Mouse (Mus musculus) forebrain, embryonic 11.5 days (tissue): ENCODE measurements at regions not wholly inside any gene's neighbourhood (a gene's known extent, or its start where the extent isn't known, plus 50 kb on each side); places are given as distances from the start of the nearest gene placed in this dataset.

Source experiments
- ATAC-seq: fragments of 200-750 bp; cut with Nextera tagmentation; replicated peaks from 2 replicates; pipeline ENCODE4 v1.8.0; 2017; ENCODE audit warnings: moderate TSS enrichment; ENCODE audit not compliant: low FRiP score
- DNase-seq: peaks from one replicate; pipeline ENCODE4 v3.0.0-alpha.2; 2017; ENCODE audit warnings: low spot score
- H3K27ac ChIP-seq: fragments of 300-500 bp; sonication (generic); 2 replicates; pipeline ENCODE4 v1.5.1; 2014; ENCODE audit warnings: low read depth, low read length
- H3K27me3 ChIP-seq: fragments of 300-500 bp; sonication (generic); 2 replicates; pipeline ENCODE4 v1.6.1; 2014; ENCODE audit warnings: mild to moderate bottlenecking, low read length, mixed read lengths; ENCODE audit not compliant: control insufficient read depth, insufficient read depth
- H3K36me3 ChIP-seq: fragments of 300-500 bp; sonication (generic); 2 replicates; pipeline ENCODE4 v1.6.1; 2014; ENCODE audit warnings: mild to moderate bottlenecking, low read length, moderate library complexity, mixed read lengths; ENCODE audit not compliant: control insufficient read depth, insufficient read depth
- H3K4me1 ChIP-seq: fragments of 300-500 bp; sonication (generic); replicated peaks from 2 replicates; pipeline ENCODE4 v1.6.1; 2014; ENCODE audit warnings: low read length, mixed read lengths; ENCODE audit not compliant: control insufficient read depth, insufficient read depth
- H3K4me2 ChIP-seq: fragments of 300-500 bp; sonication (generic); 2 replicates; pipeline ENCODE4 v1.6.1; 2014; ENCODE audit warnings: low read depth, mild to moderate bottlenecking, low read length, moderate library complexity, mixed read lengths; ENCODE audit not compliant: severe bottlenecking
- H3K4me3 ChIP-seq: fragments of 300-500 bp; sonication (generic); 2 replicates; pipeline ENCODE4 v1.5.1; 2014; ENCODE audit warnings: low read depth, low read length
- H3K9ac ChIP-seq: fragments of 300-500 bp; sonication (generic); 2 replicates; pipeline ENCODE4 v1.6.1; 2014; ENCODE audit warnings: low read length
- H3K9me3 ChIP-seq: fragments of 300-500 bp; sonication (generic); 2 replicates; pipeline ENCODE4 v1.6.1; 2016; ENCODE audit warnings: low read length, mixed read lengths; ENCODE audit not compliant: control insufficient read depth
- WGBS: fragments of 180-500 bp; shearing (Covaris S2); extraction: QIAGEN DNeasy Blood & Tissue Kit; methylation state at CpG from one replicate; pipeline ENCODE4 v1.1.7; 2014; 5-methylcytosine and 5-hydroxymethylcytosine counted together

- Histone ChIP-seq H3K27ac (no peak overlapping the region), H3K36me3 (no peaks in the 10 kb centered on the region), H3K4me3 (no peak overlapping the region), H3K9me3 (no peaks in the 10 kb centered on the region), H3K4me1 (no peaks in the 10 kb centered on the region), H3K4me2 (no peak overlapping the region), H3K9ac (no peak overlapping the region), H3K27me3 (no peaks in the 10 kb centered on the region)
- WGBS: 86% methylated on average over 6 of the region's 6 CpGs
- DNase-seq: no peak
- ATAC-seq: no peak
These were observed 135.7 kb upstream of the Arhgap5 start for GRCm38 (mm10) chr12:52368034-52368433.

GRCm38 (mm10) chr12:52368466-52368865 lies 135.3 kb upstream of the Arhgap5 start:
- H3K4me3 ChIP-seq: no peak overlapping the region
- H3K27me3 ChIP-seq: no peaks in the 10 kb centered on the region
- no peak overlapping the region for H3K4me2 ChIP-seq
- no peak overlapping the region for H3K27ac ChIP-seq
- H3K9me3 ChIP-seq: no peaks in the 10 kb centered on the region
- DNase-seq: no peak
- no peaks in the 10 kb centered on the region for H3K36me3 ChIP-seq
- no peaks in the 10 kb centered on the region for H3K4me1 ChIP-seq
- ATAC-seq: no peak
- H3K9ac ChIP-seq: no peak overlapping the region
- WGBS: 82% methylated on average over 4 of the region's 4 CpGs

DNA sequence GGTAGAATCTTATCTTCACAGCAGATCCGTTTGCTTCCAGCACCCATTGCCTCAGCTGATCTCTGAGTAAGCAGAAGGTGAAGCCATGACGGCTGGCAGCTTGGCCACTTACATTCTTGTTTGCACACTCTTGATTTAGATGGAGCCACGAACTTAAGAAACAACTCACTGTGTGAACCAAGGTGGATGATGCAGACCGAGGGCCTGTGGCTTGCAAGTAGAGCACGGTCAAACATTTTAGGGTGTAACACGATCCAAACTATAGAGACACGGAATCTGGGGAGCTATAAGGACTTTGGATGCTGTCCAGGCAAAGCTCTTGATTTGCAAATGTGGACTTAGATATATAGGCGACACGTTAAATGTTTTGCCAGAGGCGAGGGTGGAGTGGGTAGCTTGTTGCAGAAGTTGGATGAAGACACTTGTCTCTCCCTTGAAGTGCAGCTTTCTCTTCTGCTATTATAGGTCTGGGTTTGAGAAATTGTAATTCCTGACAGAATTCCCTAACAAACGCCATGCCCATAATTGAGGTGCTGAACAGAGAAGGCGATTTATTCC lies 133.5 kb upstream of the Arhgap5 start:
- Histone ChIP-seq H3K4me2 (no peak overlapping the region), H3K4me1 (no peaks in the 10 kb centered on the region), H3K9ac (no peak overlapping the region), H3K27me3 (no peaks in the 10 kb centered on the region), H3K4me3 (no peak overlapping the region), H3K36me3 (no peaks in the 10 kb centered on the region), H3K27ac (no peak overlapping the region), H3K9me3 (no peaks in the 10 kb centered on the region)
- DNase-seq (no peak), ATAC-seq (no peak)
- WGBS: 89% methylated on average over 12 of the region's 12 CpGs

DNA sequence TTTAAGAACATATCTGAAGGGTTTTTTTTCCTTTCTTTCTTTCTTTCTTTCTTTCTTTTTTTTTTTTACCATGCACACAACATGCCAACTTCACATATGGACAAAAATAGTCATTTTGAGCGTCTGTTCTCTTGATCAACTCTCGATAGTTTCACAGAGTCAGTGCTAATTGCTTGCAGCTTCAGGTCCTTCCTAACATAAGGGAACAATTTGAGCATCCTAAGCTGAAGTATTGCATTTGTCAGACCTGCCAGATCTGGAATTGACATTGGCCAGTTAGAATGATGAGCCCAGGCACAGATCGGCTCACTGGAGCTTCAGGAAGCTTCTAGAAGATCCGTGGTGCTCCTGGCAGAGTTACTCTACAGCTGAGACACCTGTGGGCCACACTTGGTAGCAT lies 128.7 kb upstream of the Arhgap5 start:
- Histone ChIP-seq H3K27me3 (no peaks in the 10 kb centered on the region), H3K9ac (no peak overlapping the region), H3K27ac (no peak overlapping the region), H3K4me3 (no peak overlapping the region), H3K9me3 (no peaks in the 10 kb centered on the region), H3K36me3 (no peaks in the 10 kb centered on the region), H3K4me1 (no peaks in the 10 kb centered on the region), H3K4me2 (no peak overlapping the region)
- 84% methylated on average over 4 of the region's 4 CpGs for WGBS
- DNase-seq (no peak), ATAC-seq (no peak)

DNA sequence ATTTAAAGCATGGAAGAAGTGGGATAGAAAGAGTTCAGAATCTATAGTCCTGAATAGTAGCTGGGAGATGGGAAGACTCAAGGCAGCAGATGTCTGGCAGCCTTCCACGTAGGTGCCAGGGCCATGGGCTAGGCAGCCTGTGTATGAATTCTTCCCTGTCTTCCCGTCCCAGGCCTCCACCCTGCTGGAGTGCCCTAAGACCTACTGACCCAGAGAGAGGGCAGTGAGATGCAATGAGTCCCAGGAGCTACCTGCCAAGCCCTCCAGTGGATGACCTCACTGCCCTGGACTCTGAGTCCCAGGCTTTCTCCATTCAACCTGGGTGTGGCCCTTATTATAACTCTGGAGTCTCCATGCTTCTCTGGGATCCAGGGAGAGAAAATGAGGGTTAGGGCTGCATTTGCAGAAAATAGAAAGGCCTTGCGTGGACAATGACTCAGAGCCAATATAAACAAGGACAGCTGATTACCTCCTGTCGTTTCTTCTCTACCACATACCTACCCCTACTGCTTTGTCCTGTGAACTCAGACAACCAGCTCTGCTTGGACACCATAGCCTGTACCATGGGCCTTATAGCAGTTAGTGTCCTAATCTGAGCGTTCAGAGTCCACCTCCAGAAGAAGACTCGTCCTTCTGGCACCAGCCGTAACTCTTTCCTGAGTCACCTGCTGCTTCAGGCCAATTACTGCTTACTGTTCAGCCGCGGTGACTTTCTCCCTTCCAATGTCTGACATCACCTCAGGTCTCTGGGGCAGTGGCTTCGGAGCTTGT lies 126.9 kb upstream of the Arhgap5 start:
- no peak overlapping the region for H3K9ac ChIP-seq
- no peaks in the 10 kb centered on the region for H3K36me3 ChIP-seq
- no peak overlapping the region for H3K4me3 ChIP-seq
- peaks cover 6% of the 10 kb centered on the region for H3K4me1 ChIP-seq
- DNase-seq (no peak), ATAC-seq (no peak)
- H3K27ac ChIP-seq: no peak overlapping the region
- H3K4me2 ChIP-seq: no peak overlapping the region
- no peaks in the 10 kb centered on the region for H3K27me3 ChIP-seq
- no peaks in the 10 kb centered on the region for H3K9me3 ChIP-seq
- 88% methylated on average over 10 of the region's 10 CpGs for WGBS

DNA sequence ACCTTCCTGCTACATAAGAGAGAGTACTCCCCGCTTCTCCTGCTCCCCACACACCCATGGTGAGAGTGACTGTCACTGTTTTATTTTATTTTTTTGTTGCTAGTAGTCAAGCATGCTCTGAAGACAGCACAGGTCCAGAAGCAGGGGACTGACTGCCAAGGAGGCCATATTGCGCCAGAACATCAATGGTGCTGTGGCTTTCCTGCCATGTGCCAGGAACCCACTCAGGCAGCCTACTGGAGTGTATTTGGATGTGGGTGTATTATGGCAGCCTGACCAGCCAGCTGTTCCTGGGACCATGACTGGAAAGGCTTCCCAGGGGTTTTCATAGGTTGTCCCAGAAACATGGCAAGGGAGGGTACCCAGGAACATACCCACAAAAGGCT lies 126.3 kb upstream of the Arhgap5 start:
- Histone ChIP-seq H3K4me2 (no peak overlapping the region), H3K9ac (no peak overlapping the region), H3K4me1 (peaks cover 8% of the 10 kb centered on the region), H3K9me3 (no peaks in the 10 kb centered on the region), H3K27me3 (no peaks in the 10 kb centered on the region), H3K36me3 (no peaks in the 10 kb centered on the region), H3K27ac (no peak overlapping the region), H3K4me3 (no peak overlapping the region)
- DNase-seq (no peak), ATAC-seq (no peak)
- 98% methylated on average over 2 of the region's 2 CpGs for WGBS

- Histone ChIP-seq H3K4me2 (no peak overlapping the region), H3K36me3 (no peaks in the 10 kb centered on the region), H3K4me3 (no peak overlapping the region), H3K27ac (no peak overlapping the region), H3K9ac (no peak overlapping the region), H3K9me3 (no peaks in the 10 kb centered on the region), H3K4me1 (peaks cover 9% of the 10 kb centered on the region), H3K27me3 (no peaks in the 10 kb centered on the region)
- WGBS: 83% methylated on average over 4 of the region's 4 CpGs
- ATAC-seq (no peak), DNase-seq (no peak)
These were observed 124.5 kb upstream of the Arhgap5 start for GRCm38 (mm10) chr12:52379245-52379644.

DNA sequence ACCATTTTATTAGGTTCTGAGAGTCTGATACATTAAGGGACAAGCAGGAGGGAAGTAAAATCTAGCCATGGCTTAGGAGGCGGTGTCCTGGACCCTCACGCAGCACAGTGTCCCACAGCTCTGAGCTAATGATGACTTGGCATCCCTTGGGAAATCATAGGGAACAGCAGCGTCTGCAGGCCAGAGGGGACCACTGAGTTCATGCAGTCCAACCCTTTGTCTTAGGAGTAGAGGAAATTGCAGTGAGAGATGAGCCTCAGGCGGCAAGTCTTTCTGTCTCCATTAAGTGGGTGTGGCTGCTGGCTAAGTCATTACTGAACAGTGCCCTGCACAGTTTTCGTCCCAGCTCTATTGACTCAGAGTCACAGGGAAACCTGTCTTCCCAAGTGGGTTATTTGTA lies 123.8 kb upstream of the Arhgap5 start:
- 67% methylated on average over 5 of the region's 5 CpGs for WGBS
- Histone ChIP-seq H3K36me3 (no peaks in the 10 kb centered on the region), H3K4me1 (peaks cover 9% of the 10 kb centered on the region), H3K9me3 (no peaks in the 10 kb centered on the region), H3K27me3 (no peaks in the 10 kb centered on the region), H3K4me3 (no peak overlapping the region), H3K4me2 (no peak overlapping the region), H3K27ac (no peak overlapping the region), H3K9ac (no peak overlapping the region)
- ATAC-seq (no peak), DNase-seq (no peak)
